Mouse (Mus musculus) testis, adult 10 weeks (tissue): ENCODE results near the gene L3mbtl1. TPM values are rescaled to one million over a fixed set of nuclear protein-coding genes. Genes with fewer than 3 reads are reported as not detected.

Experiments used
- polyA plus RNA-seq: library from polyadenylated mRNA; stranded (reverse); fragments of 350-450 nt; fragmentation: Illumina TruSeq; extraction: RNeasy Lipid Tissue Mini Kit (QIAGEN cat#74804); gene quantifications from one replicate; pipeline ENCODE4 v1.2.3, GENCODE M21; 2014; ENCODE audit warnings: low read depth, low replicate concordance

The L3mbtl1 gene
- 0.53 TPM for polyA plus RNA-seq

GRCm38 (mm10) chr2:162943148-162943846 lies at the start of gene L3mbtl1:
TSS of gene L3mbtl1 (plus strand) at chr2:162943472.

DNA sequence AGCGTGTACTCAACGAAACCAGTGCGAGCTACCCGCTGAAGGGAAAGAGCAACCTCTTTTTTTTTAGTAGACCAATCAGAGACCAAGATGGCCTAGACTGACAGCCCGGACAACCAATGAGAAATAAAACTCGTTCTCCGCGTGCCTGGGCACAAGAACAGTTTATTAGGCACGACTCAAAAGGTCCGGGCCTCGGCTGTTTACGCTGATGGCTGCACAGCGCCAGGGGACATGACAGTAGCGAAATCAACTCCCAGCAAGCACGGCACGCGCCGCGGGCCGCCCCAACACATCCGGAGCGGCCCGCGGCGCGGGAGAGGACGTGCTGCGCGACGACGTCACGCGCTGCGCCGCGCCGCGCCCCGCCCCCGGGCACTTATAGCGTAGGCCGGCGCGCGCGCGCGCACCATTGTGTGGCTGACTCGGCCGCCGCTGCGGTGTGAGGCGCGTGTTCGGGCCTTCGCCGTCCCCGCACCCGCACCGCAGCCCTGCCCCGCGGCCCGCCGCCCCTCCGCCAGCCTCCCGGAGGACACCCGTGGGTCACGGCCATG lies 12.1 kb upstream of the L3mbtl1 start, which contains the start of gene Srsf6:
TSS of gene Srsf6 (plus strand) at position 406 of the 551 bp plus-strand sequence.

GRCm38 (mm10) chr2:162987218-162987617 lies 43.9 kb downstream of the L3mbtl1 start, which contains the start of gene Sgk2:
TSS of gene Sgk2 (plus strand) at chr2:162987330.

DNA sequence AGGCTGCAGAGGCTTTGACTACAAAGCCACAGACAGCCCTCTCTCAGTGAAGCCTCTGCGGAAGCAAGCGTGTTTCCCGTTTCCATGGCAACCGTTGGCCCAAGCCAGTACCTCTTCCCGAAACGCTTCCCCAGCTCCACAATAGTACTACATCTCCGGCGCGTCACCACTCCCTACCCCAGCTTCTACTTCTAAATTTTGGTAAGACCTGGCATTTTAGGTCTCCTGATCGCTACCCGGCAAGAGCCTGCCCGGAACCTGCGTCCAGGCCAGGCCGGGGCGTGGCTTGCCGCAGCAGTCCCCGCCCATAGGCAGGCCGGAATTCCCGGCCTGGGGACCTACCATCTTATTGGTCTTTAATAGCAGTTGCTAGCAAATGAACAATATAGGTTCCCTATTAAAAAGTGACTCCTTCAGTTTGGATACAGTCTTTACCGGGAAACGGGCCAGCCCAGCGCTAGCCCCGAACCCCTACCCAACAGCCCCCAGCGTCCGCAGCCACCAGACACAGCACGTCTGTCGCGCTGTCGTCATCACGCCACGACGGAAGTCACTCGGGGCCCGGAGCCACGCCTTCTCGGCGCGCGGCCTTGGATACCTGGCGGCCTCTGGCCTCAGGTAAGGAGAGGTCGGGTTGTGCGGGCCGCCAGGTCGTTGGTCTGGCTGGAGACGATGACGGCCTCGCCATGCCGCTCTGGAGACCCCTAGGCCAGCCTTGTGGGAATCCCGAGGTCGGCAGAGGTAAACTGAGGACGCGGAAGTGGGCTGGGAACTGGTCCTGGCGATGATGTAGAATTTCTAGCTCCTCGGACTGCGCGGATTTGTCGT lies 73.9 kb downstream of the L3mbtl1 start, which contains the start of gene Ift52:
TSS of gene Ift52 (plus strand) at position 439 of the 828 bp plus-strand sequence.

Other genes with a start within 250 kb of the L3mbtl1 start
- 100.0 TPM for gene Srsf6, start 11.9 kb upstream of the L3mbtl1 start, polyA plus RNA-seq
- 0.57 TPM for gene Sgk2, start 43.9 kb downstream of the L3mbtl1 start, polyA plus RNA-seq
- gene Ift52, start 73.9 kb downstream of the L3mbtl1 start, polyA plus RNA-seq = 121 TPM
- 1.1 TPM for gene Mybl2, start 111.2 kb downstream of the L3mbtl1 start, polyA plus RNA-seq
- gene Gtsf1l, start 144.4 kb downstream of the L3mbtl1 start, polyA plus RNA-seq = 251 TPM